Mouse (Mus musculus) heart, postnatal 0 days (tissue): ENCODE data around the gene Pbrm1. TPM values are rescaled to one million over a fixed set of nuclear protein-coding genes. Genes with fewer than 3 reads are reported as not detected.

Experiments used
- ATAC-seq: fragments of 200-750 bp; cut with Nextera tagmentation; 2 replicates; pipeline ENCODE4 v1.8.0; 2017; ENCODE audit warnings: low read depth, moderate number of reproducible peaks, moderate library complexity; ENCODE audit not compliant: insufficient read depth
- DNase-seq: peaks from one replicate; pipeline ENCODE4 v3.0.0-alpha.2; 2016; ENCODE audit warnings: low spot score
- H3K27ac ChIP-seq: fragments of 300-500 bp; sonication (generic); 2 replicates; pipeline ENCODE4 v1.5.1; 2014; ENCODE audit warnings: low read depth, mild to moderate bottlenecking
- H3K27me3 ChIP-seq: fragments of 300-500 bp; sonication (generic); 2 replicates; pipeline ENCODE4 v1.6.1; 2014; ENCODE audit warnings: low read length, mixed read lengths; ENCODE audit not compliant: control insufficient read depth, insufficient read depth
- H3K36me3 ChIP-seq: fragments of 300-500 bp; sonication (generic); replicated peaks from 2 replicates; pipeline ENCODE4 v1.6.1; 2014; ENCODE audit warnings: low read length, mixed read lengths; ENCODE audit not compliant: control insufficient read depth, insufficient read depth
- H3K4me1 ChIP-seq: fragments of 300-500 bp; sonication (generic); 2 replicates; pipeline ENCODE4 v1.6.1; 2014; ENCODE audit warnings: antibody characterized with exemption; ENCODE audit not compliant: control insufficient read depth, insufficient read depth
- H3K4me2 ChIP-seq: fragments of 300-500 bp; sonication (generic); 2 replicates; pipeline ENCODE4 v1.6.1; 2014; ENCODE audit warnings: low read depth, mild to moderate bottlenecking, low read length, moderate library complexity
- H3K4me3 ChIP-seq: fragments of 300-500 bp; sonication (generic); 2 replicates; pipeline ENCODE4 v1.5.1; 2014; ENCODE audit warnings: low read depth, low read length
- H3K9ac ChIP-seq: fragments of 300-500 bp; sonication (generic); replicated peaks from 2 replicates; pipeline ENCODE4 v1.6.1; 2014; ENCODE audit warnings: low read depth, low read length, mixed read lengths
- H3K9me3 ChIP-seq: fragments of 300-500 bp; sonication (generic); replicated peaks from 2 replicates; pipeline ENCODE4 v1.6.1; 2016; ENCODE audit warnings: low read length; ENCODE audit not compliant: control insufficient read depth
- CTCF ChIP-seq: IDR thresholded peaks from 2 replicates; pipeline ENCODE4 v1.5.1; 2016; ENCODE audit warnings: antibody characterized with exemption, control low read depth, low read depth
- EP300 ChIP-seq: IDR thresholded peaks from 2 replicates; pipeline ENCODE4 v1.6.1; 2016; ENCODE audit warnings: antibody characterized with exemption, low read depth
- WGBS: fragments of 180-500 bp; shearing (Covaris S2); extraction: QIAGEN DNeasy Blood & Tissue Kit; methylation state at CpG from one replicate; pipeline ENCODE4 v1.1.7; 2014; 5-methylcytosine and 5-hydroxymethylcytosine counted together
- polyA plus RNA-seq: library from polyadenylated mRNA; unstranded; fragments of >200 nt; fragmentation: Nextera tagmentation; extraction: Ambion mirVana; gene quantifications from 2 replicates; pipeline ENCODE4 v1.2.1, GENCODE M21; 2015
- total RNA-seq: library from RNA; depleted of rRNA; stranded (reverse); fragments of >200 nt; gene quantifications from 2 replicates; pipeline ENCODE4 v1.2.3, GENCODE M21; 2014; ENCODE audit warnings: low replicate concordance

Gene Pbrm1
- total and polyA plus RNA-seq, 2 experiments from 2014 or later = 65.0 to 66.5 TPM

- DNase-seq = peak; percentile 79
- ATAC-seq = peak; percentile 93
- Histone ChIP-seq H3K27me3 (no peaks in the 10 kb centered on the region), H3K36me3 (peaks cover 14% of the 10 kb centered on the region), H3K9me3 (no peaks in the 10 kb centered on the region), H3K4me3 (peak within 1 kb of the TSS; percentile 97), H3K9ac (peak within 1 kb of the TSS; percentile 74), H3K27ac (peak within 1 kb of the TSS; percentile 86), H3K4me1 (peaks cover 10% of the 10 kb centered on the region), H3K4me2 (peak within 1 kb of the TSS; percentile 74)
- under 1% methylated on average over 78 of the region's 84 CpGs for WGBS
- TF ChIP-seq CTCF (no peak), EP300 (0 out of 2 replicates have a peak, but pooled peaks have one; percentile 40)
Measured at GRCm38 (mm10) chr14:31001307-31002205, 17.4 kb upstream of the Pbrm1 start, which contains the start of the genes Glt8d1 and Spcs1. Gene Glt8d1, plus strand, starts transcription at chr14:31001400. Gene Spcs1, minus strand, starts transcription at chr14:31001672.

DNA sequence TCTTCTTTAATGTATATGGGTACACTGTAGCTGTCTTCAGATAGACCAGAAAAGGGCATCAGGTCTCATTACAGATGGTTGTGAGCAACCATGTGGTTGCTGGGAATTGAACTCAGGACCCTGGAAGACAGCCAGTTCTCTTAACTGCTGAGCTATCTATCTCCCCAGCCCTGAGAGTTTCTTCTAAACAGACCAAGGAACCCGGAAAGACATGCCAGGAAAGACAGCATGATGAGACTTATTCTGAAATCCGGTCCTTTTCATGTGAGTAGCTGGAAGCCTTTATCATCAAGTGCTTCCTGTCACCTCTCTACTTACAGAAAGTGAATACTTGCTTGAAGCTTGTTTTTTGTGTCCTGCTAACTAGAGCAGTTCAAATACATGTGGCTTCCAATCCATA, 14.4 kb upstream of the Pbrm1 start:
- ATAC-seq (no peak), DNase-seq (no peak)
- WGBS = 55% methylated on average over 2 of the region's 2 CpGs
- no peaks in the 10 kb centered on the region for H3K27me3 ChIP-seq
- H3K27ac ChIP-seq = no peak overlapping the region
- no peak overlapping the region for H3K4me2 ChIP-seq
- TF ChIP-seq CTCF (no peak), EP300 (no peak)
- H3K4me1 ChIP-seq = peaks cover 10% of the 10 kb centered on the region
- H3K9me3 ChIP-seq = no peaks in the 10 kb centered on the region
- no peak overlapping the region for H3K4me3 ChIP-seq
- no peak overlapping the region for H3K9ac ChIP-seq
- H3K36me3 ChIP-seq = peaks cover 25% of the 10 kb centered on the region

DNA sequence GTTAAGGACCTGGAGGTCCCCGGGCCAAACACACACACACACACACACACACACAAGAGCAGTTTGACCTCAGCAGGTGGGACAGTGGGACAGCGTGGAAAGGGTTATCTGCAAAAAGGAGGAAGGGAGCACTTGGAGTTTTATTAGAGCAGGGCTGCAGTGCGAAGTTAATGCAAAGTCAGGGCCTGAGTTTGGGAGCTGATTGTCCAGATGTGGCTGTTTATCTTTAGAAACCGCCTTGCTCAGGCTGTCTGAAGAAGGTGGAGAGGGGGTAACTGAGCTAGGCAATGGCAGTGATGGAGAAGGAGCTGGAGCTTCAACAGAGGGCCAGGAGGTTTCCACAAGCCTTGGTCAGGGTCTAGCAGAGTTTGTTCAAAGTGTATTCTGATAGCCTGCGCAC, 12.2 kb upstream of the Pbrm1 start:
- no peak overlapping the region for H3K4me3 ChIP-seq
- H3K4me1 ChIP-seq = 0 out of 2 replicates have a peak, but pooled peaks cover 3% of the 10 kb centered on the region
- TF ChIP-seq EP300 = no peak
- TF ChIP-seq CTCF = no peak
- no peak overlapping the region for H3K9ac ChIP-seq
- H3K9me3 ChIP-seq = no peaks in the 10 kb centered on the region
- DNase-seq (no peak), ATAC-seq (no peak)
- no peaks in the 10 kb centered on the region for H3K27me3 ChIP-seq
- H3K36me3 ChIP-seq = peaks cover 46% of the 10 kb centered on the region
- no peak overlapping the region for H3K4me2 ChIP-seq
- H3K27ac ChIP-seq = no peak overlapping the region
- WGBS = 80% methylated on average over 5 of the region's 5 CpGs

- no peak for TF ChIP-seq CTCF
- TF ChIP-seq EP300 = no peak
- Histone ChIP-seq H3K4me3 (no peak overlapping the region), H3K9me3 (no peaks in the 10 kb centered on the region), H3K27ac (no peak overlapping the region), H3K36me3 (peaks cover 89% of the 10 kb centered on the region), H3K4me1 (no peaks in the 10 kb centered on the region), H3K4me2 (no peak overlapping the region), H3K9ac (no peak overlapping the region), H3K27me3 (no peaks in the 10 kb centered on the region)
- DNase-seq (no peak), ATAC-seq (no peak)
- 89% methylated on average over 3 of the region's 3 CpGs for WGBS
Measured at GRCm38 (mm10) chr14:31011588-31011987, 7.3 kb upstream of the Pbrm1 start.

GRCm38 (mm10) chr14:31013928-31014327, 5.0 kb upstream of the Pbrm1 start:
- WGBS = 95% methylated on average over 2 of the region's 2 CpGs
- peaks cover 83% of the 10 kb centered on the region for H3K36me3 ChIP-seq

More at GRCm38 (mm10) chr14:31013928-31014327, 5.0 kb upstream of the Pbrm1 start:
- H3K4me2 ChIP-seq = no peak overlapping the region
- no peak for DNase-seq
- no peaks in the 10 kb centered on the region for H3K9me3 ChIP-seq
- H3K4me3 ChIP-seq = no peak overlapping the region
- H3K9ac ChIP-seq = no peak overlapping the region
- no peak for TF ChIP-seq CTCF
- TF ChIP-seq EP300 = no peak
- ATAC-seq = no peak
- no peaks in the 10 kb centered on the region for H3K27me3 ChIP-seq
- no peak overlapping the region for H3K27ac ChIP-seq
- peaks cover 9% of the 10 kb centered on the region for H3K4me1 ChIP-seq
